10 mouse cellular contexts compared by ENCODE assay signal in genomic region chr13:104962716-104963411, GRCm38 (mm10).
A peak's percentile ranks its signal among the peaks of the same experiment; 100 is the strongest.
DNase-seq lines count a peak whose midpoint lies in the region; ATAC-seq and TF ChIP-seq lines count a peak whose summit lies in the region.
"Had no signal": no experiment of that assay in that cellular context is flagged by ENCODE, and none has a peak within 500 bp of the region (broad histone marks: within the 10 kb centered on the region; RNA-seq: fewer than 3 reads in every experiment).

No protein-coding gene starts in this region.

- no peaks in the 10 kb centered on the region for H3K9me3 ChIP-seq in heart, embryonic 16.5 days (replicated peaks; ENCODE audit: control insufficient read depth, low read length)
- H3K9me3 ChIP-seq in hindbrain, embryonic 14.5 days (ENCODE audit: control insufficient read depth, low read length): no peaks in the 10 kb centered on the region
- no peaks in the 10 kb centered on the region for H3K9me3 ChIP-seq in midbrain, embryonic 13.5 days

- no peak overlapping the region for H3K4me3 ChIP-seq in heart, embryonic 16.5 days (ENCODE audit: low read length)
- no peak overlapping the region for H3K4me3 ChIP-seq in cerebellum, adult 2 months (replicated peaks; ENCODE audit: insufficient read depth, low read depth, low read length)
- no peak overlapping the region for H3K4me3 ChIP-seq in hindbrain, embryonic 14.5 days (replicated peaks; ENCODE audit: low read length)
- no peak overlapping the region for H3K4me3 ChIP-seq in midbrain, embryonic 13.5 days (replicated peaks)

- H3K36me3 ChIP-seq in heart, embryonic 16.5 days (ENCODE audit: control insufficient read depth, insufficient read depth): no peaks in the 10 kb centered on the region
- no peaks in the 10 kb centered on the region for H3K36me3 ChIP-seq in hindbrain, embryonic 14.5 days (replicated peaks; ENCODE audit: control insufficient read depth, insufficient read depth)
- H3K36me3 ChIP-seq in midbrain, embryonic 13.5 days: no peaks in the 10 kb centered on the region

- intact Hi-C loops in heart, postnatal 14 days (cut with DNase I): loop anchor here (5.0 kb wide), 1 partner anchor 74 kb away; no protein-coding TSS in a partner anchor

- WGBS in heart, embryonic 16.5 days: 58% methylated on average over 11 of the region's 11 CpGs
- WGBS in cerebellum, adult 2 months: 30% methylated on average over 11 of the region's 11 CpGs
- 62% methylated on average over 11 of the region's 11 CpGs for WGBS in hindbrain, embryonic 14.5 days
- 66% methylated on average over 11 of the region's 11 CpGs for WGBS in midbrain, embryonic 13.5 days

- no peak overlapping the region for H3K4me2 ChIP-seq in heart, embryonic 16.5 days (ENCODE audit: low read depth, low read length)
- no peak overlapping the region for H3K4me2 ChIP-seq in hindbrain, embryonic 14.5 days (replicated peaks)
- no peak overlapping the region for H3K4me2 ChIP-seq in midbrain, embryonic 13.5 days (replicated peaks)

- no peak for TF ChIP-seq CTCF in cerebellum, adult 2 months (IDR thresholded peaks at IDR 0.05; ENCODE audit: borderline replicate concordance, insufficient read depth, low read depth, low read length)

- H3K27me3 ChIP-seq in heart, embryonic 16.5 days (ENCODE audit: control insufficient read depth, insufficient read depth, low read length): no peaks in the 10 kb centered on the region
- H3K27me3 ChIP-seq in cerebellum, adult 2 months (ENCODE audit: control insufficient read depth, insufficient read depth, low read length): no peaks in the 10 kb centered on the region
- H3K27me3 ChIP-seq in hindbrain, embryonic 14.5 days (ENCODE audit: control insufficient read depth, insufficient read depth, low read length): no peaks in the 10 kb centered on the region
- H3K27me3 ChIP-seq in midbrain, embryonic 13.5 days: no peaks in the 10 kb centered on the region
- H3K27me3 ChIP-seq: CH12.LX had no signal

- peak; percentile 60 for ATAC-seq in heart, embryonic 16.5 days (replicated peaks; ENCODE audit: extremely low read depth, insufficient read depth, low FRiP score)
- peak; percentile 80 for ATAC-seq in hindbrain, embryonic 14.5 days (ENCODE audit: low FRiP score)
- ATAC-seq in midbrain, embryonic 13.5 days: peak; percentile 87

- no peak for DNase-seq in heart, postnatal 14 days
- peak; percentile 79 to 90 for DNase-seq in cerebellum, adult 2 months
- DNase-seq in hindbrain, embryonic 14.5 days (ENCODE audit: low spot score): no peak
- DNase-seq in spleen, postnatal 10 days (ENCODE audit: low spot score in 2 of 2): no peak
- DNase-seq in spleen, postnatal 36 days (ENCODE audit: low spot score in 2 of 2): no peak
- no peak for DNase-seq in adrenal gland, adult 8-10 months
- DNase-seq: heart, postnatal 4 days had no signal

- TF ChIP-seq POLR2A in cerebellum, adult 2 months (IDR thresholded peaks at IDR 0.05; ENCODE audit: borderline replicate concordance, insufficient read depth, low read length): no peak

- H3K9ac ChIP-seq in heart, embryonic 16.5 days (ENCODE audit: low read length): no peak overlapping the region
- H3K9ac ChIP-seq in hindbrain, embryonic 14.5 days: no peak overlapping the region
- no peak overlapping the region for H3K9ac ChIP-seq in midbrain, embryonic 13.5 days (replicated peaks)

- peaks cover 12% of the 10 kb centered on the region for H3K4me1 ChIP-seq in heart, embryonic 16.5 days (ENCODE audit: control insufficient read depth, insufficient read depth, low read length)
- H3K4me1 ChIP-seq in cerebellum, adult 2 months (ENCODE audit: control insufficient read depth, insufficient read depth, low read length): peaks cover 38% of the 10 kb centered on the region
- peaks cover 10% of the 10 kb centered on the region; the same call in 1 of the 2 replicates for H3K4me1 ChIP-seq in hindbrain, embryonic 14.5 days (replicated peaks; ENCODE audit: control insufficient read depth, insufficient read depth, low read length)
- H3K4me1 ChIP-seq in midbrain, embryonic 13.5 days (replicated peaks): peaks cover 7% of the 10 kb centered on the region; the same call in 1 of the 2 replicates

- no peak overlapping the region for H3K27ac ChIP-seq in heart, embryonic 16.5 days (ENCODE audit: low read length)
- H3K27ac ChIP-seq in cerebellum, adult 2 months (ENCODE audit: insufficient read depth, low read length): peak overlapping the region; percentile 4; the same call in 1 of the 2 replicates
- H3K27ac ChIP-seq in hindbrain, embryonic 14.5 days: peak overlapping the region; percentile 43; the same call in 1 of the 2 replicates
- no peak overlapping the region for H3K27ac ChIP-seq in midbrain, embryonic 13.5 days

Comparison
In these comparisons a context has a peak if more than half of its experiments do, and no peak if none do; other contexts are left out.
1. H3K27ac ChIP-seq: peak in cerebellum, adult 2 months (single experiment) and hindbrain, embryonic 14.5 days (single experiment); none in heart, embryonic 16.5 days (single experiment) and midbrain, embryonic 13.5 days (single experiment).
2. DNase-seq: peak in cerebellum, adult 2 months (2 of 2); none in heart, postnatal 14 days (0 of 2), hindbrain, embryonic 14.5 days (single experiment), spleen, postnatal 10 days (0 of 2), spleen, postnatal 36 days (0 of 2) and adrenal gland, adult 8-10 months (single experiment).
3. Peak in every context shown above with its lines, with median percentiles within 50 percentile points of each other: ATAC-seq.